Mouse (Mus musculus) kidney, adult 11 months (tissue): ENCODE data around the gene Tnfsf12.
"Not testable (repeated sequence)": the region's sequence is repeated elsewhere in the genome, so short reads cannot be mapped to it uniquely, and the experiment has no call there.

Experiments used
- DNase-seq: peaks from one replicate; pipeline ENCODE4 v3.0.0; 2022

Gene Tnfsf12

GRCm38 (mm10) chr11:69695361-69696181 lies at the start of gene Tnfsf12, which contains the start of gene Tnfsfm13:
Gene Tnfsf12, minus strand, starts transcription at chr11:69695849.
Gene Tnfsfm13, minus strand, starts transcription at chr11:69696098.
- peak; percentile 78 for DNase-seq

GRCm38 (mm10) chr11:69731408-69731807 lies 35.8 kb upstream of the Tnfsf12 start:
- DNase-seq = not testable (repeated sequence)

GRCm38 (mm10) chr11:69729063-69729462 lies 33.4 kb upstream of the Tnfsf12 start:
- DNase-seq = peak; percentile 53

- DNase-seq = no peak
Measured at GRCm38 (mm10) chr11:69725951-69726350, 30.3 kb upstream of the Tnfsf12 start.

GRCm38 (mm10) chr11:69723074-69723473 lies 27.4 kb upstream of the Tnfsf12 start:
- no peak for DNase-seq

GRCm38 (mm10) chr11:69720852-69721251 lies 25.2 kb upstream of the Tnfsf12 start:
- DNase-seq = no peak

GRCm38 (mm10) chr11:69719423-69719822 lies 23.8 kb upstream of the Tnfsf12 start:
- no peak for DNase-seq

GRCm38 (mm10) chr11:69718661-69719060 lies 23.0 kb upstream of the Tnfsf12 start:
- peak; percentile 26 for DNase-seq

GRCm38 (mm10) chr11:69716953-69717352 lies 21.3 kb upstream of the Tnfsf12 start:
- DNase-seq = no peak

GRCm38 (mm10) chr11:69715929-69716328 lies 20.3 kb upstream of the Tnfsf12 start:
- DNase-seq = no peak

GRCm38 (mm10) chr11:69715482-69715881 lies 19.8 kb upstream of the Tnfsf12 start:
- DNase-seq = peak; percentile 58

- DNase-seq = peak; percentile 79
Measured at GRCm38 (mm10) chr11:69714636-69715329, 19.1 kb upstream of the Tnfsf12 start.

- DNase-seq = peak; percentile 41
Measured at GRCm38 (mm10) chr11:69712954-69713672, 17.5 kb upstream of the Tnfsf12 start.

- DNase-seq = no peak
Measured at GRCm38 (mm10) chr11:69711082-69711481, 15.4 kb upstream of the Tnfsf12 start.

GRCm38 (mm10) chr11:69710470-69710869 lies 14.8 kb upstream of the Tnfsf12 start:
- DNase-seq = no peak

- no peak for DNase-seq
Measured at GRCm38 (mm10) chr11:69709554-69710446, 14.2 kb upstream of the Tnfsf12 start.

GRCm38 (mm10) chr11:69708614-69709265 lies 13.1 kb upstream of the Tnfsf12 start:
- DNase-seq = no peak

- DNase-seq = no peak
Measured at GRCm38 (mm10) chr11:69707873-69708381, 12.3 kb upstream of the Tnfsf12 start.

- DNase-seq = no peak
Measured at GRCm38 (mm10) chr11:69707480-69707847, 11.8 kb upstream of the Tnfsf12 start.

- peak; percentile 93 for DNase-seq
Measured at GRCm38 (mm10) chr11:69706775-69707479, 11.3 kb upstream of the Tnfsf12 start.

GRCm38 (mm10) chr11:69704613-69705010 lies 9.0 kb upstream of the Tnfsf12 start:
- no peak for DNase-seq
